Mouse (Mus musculus) thymus, adult 2 months (tissue): Measurements from ENCODE around the gene Nsun5.

Source experiments
- CTCF ChIP-seq: fragments of 200-500 bp; IDR thresholded peaks from 2 replicates; pipeline ENCODE4 v1.5.1; 2012; ENCODE audit warnings: mild to moderate bottlenecking, control low read depth, low read length, moderate library complexity, borderline replicate concordance; ENCODE audit not compliant: control insufficient read depth, poor library complexity, insufficient read depth; ENCODE audit errors: extremely low read depth
- POLR2A ChIP-seq: fragments of 200-500 bp; IDR thresholded peaks from 2 replicates; pipeline ENCODE4 v1.6.1; 2012; ENCODE audit warnings: mild to moderate bottlenecking, low read length, control low read depth, moderate library complexity; ENCODE audit not compliant: control insufficient read depth, poor library complexity, insufficient read depth; ENCODE audit errors: extremely low read depth

DNA sequence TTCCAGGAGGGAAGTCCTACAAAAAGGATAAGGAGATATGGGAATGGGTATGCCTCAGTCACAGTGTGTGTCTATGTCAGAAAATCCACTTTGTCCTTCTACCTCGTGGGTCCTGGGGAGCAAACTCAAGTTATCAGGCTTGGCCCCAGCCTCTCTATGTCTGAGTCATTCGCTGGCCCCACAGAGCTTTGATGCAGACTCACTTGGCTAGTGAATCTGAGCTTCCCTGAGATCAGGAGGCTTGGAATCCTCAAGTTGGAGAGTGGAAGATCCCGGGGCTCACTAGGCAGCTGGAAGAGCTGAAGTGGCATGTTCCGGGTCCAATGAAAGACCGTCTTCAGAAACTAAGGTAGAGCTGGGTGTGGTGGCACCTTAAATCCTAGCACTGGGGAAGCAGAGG lies 39.6 kb upstream of the Nsun5 start:
- TF ChIP-seq CTCF (no peak), POLR2A (no peak)
